Mouse (Mus musculus): ENCODE data around the gene Tmem132d.
"Not testable (repeated sequence)": the region's sequence is repeated elsewhere in the genome, so short reads cannot be mapped to it uniquely, and the experiment has no call there.

Gene Tmem132d

DNA sequence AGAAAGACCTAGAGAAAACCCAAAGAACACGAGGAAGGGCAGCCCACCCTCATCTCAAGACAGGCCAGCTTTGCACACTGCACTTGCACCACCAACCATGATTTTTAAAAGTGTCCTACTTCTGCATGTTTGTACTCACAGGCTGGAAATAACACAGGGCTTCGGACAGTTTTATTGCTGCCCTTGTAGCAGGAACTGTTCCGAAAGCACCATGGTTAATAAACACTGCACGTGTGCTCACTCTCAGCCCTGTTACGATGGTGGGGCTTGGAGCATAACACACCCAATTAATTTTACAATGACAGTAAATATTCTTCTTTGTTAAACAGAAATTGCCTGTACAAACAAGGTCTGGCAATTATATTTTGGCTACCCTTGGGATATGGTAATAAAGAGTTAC is 357.4 kb downstream of the Tmem132d start:
- no peak for DNase-seq

DNA sequence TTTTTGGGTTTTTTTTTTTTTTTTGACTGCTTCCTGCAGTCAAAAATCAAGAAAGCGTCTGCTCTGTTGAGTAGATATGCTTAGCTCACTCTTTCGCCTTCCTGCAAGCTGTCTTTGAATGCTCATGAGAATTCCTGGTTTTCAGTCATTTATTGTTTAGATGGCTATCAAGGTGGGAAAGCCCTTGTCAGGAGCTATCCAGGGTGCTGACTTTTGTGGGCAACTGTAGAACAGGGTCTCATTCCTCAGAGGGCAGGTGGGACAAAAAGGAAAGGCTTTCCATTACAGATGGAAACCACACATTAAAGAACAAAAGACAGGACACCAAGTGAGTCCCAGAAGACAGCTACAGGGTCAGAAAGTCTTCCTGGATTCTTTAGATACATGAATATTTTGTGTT is 360.3 kb downstream of the Tmem132d start:
- DNase-seq = no peak

DNA sequence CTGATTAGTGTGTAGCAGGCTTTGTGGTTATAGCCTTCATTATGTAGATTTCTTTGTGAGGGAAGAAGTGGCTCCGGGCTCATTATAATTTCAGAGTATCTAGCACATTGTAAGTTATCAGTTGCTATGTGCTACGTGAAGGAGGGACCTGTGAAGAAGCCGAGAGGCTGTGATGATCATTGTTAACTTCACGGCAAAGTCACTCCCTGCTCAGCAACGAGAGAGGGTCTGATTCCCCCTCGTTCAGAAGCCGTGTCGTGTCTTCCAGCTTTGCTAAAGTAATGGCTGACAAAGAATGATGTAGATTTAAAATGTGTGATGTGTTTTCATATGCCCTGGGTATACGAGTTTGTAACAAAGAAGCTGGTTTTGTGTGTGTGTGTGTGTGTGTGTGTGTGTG is 391.1 kb downstream of the Tmem132d start:
- DNase-seq = no peak

DNA sequence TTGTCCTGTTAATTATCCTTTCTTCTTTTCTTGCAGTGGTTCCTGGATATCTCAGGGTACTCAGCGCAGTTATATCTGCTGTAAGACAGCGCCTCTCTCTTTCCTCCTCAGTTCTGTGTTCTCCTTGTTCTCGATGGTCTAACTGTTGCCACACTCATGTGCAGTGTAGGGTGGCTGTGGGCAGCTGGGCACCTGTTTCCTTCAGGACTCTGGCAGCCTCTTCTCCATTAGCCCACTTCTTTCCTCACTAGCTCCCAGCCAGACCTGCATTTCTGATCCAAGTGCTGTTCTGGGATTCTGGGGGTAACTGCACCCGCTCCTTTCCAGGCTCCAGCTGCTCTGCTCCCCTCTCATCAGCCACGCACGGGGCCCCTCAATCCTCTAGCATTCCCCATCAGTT is 392.8 kb downstream of the Tmem132d start:
- no peak for DNase-seq

DNA sequence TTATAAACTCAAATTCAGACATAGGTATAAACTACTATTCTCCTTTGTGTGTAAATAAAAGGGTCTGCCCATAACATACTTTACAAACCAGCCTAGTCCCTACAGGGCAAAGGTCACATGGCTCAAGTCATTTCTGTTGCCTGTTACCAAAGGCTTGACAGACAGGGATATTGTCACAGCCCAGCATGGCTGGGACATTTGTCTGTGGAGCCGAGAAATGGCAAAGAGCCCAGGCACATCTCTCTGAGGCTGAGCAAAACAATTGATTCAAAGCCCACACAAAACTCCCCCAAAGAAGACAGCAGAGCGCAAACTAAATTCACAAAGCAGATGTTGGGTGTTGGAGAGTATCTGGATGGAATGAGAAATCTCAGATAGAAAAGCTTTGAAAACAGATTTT is 405.8 kb downstream of the Tmem132d start:
- DNase-seq = no peak

DNA sequence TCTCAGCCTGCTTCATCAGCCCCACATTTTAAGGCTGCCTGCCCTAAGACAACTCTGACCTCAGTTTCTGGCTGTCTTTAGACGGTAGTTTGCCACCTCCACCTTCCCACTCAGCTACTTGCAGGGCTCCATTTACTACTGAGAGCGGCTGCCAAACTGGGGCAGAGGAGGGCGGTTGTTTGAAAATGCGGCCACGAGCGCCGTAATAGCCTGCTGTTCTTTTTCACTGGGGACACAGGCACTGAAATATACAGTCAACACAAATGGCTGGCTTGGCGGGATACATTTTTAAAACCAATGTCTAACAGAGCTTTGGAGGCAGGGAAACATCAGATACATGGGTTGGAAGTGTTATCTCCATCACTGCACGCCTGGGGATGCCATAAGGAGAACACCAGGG is 428.2 kb downstream of the Tmem132d start:
- no peak for DNase-seq

DNA sequence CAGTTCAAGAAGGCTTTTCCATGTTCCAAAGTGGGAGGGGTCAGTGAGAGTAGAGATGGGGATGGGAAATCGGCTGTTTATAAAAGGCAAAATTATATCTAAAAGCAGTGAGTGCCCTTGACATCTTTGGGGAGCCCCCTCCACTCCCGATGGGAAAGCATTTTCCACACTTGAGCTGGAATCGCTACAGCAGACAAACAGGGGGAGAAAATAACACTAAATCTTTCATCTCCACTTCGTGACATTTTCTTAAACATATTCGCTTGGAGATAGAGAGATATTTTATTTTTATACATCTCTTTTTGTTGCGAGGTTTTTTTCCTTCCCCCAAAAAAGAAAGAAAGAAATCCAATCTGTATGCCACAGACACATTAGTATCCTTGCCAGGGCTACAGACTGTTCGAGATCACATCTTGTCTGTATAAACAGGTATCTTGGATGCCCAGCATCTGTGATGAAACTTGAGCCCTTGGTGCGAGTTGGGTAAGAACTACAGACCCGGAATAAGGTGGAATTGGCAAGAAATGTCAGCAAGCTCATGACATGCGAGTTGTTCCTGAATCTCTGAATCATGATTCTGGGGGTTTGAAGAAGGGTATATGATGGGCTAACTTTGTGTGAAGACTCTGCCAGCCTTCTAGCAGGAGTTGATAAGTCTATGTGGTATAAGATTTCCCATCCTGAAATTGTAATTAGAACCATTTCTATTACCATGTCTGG is 436.2 kb downstream of the Tmem132d start:
- DNase-seq = no peak

DNA sequence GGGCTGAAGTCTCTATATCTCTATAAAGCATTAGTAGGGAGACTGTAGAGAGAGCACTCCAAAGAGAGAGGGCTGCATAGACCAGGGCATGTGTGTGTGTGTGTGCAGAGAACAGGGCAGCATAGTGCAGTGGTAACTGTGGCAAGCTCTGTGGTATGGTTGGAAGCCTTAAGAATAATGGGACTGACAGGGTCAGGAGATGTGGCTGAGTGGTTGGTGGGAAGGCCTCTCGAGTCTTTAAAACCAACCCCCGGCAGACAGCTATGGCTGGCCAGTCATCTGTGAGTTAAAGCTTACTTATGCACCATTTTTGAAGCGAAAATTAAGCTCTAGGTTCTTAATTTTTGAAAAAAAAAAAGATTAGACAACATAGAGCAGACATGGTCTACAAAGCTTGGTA is 439.4 kb downstream of the Tmem132d start:
- DNase-seq = no peak

DNA sequence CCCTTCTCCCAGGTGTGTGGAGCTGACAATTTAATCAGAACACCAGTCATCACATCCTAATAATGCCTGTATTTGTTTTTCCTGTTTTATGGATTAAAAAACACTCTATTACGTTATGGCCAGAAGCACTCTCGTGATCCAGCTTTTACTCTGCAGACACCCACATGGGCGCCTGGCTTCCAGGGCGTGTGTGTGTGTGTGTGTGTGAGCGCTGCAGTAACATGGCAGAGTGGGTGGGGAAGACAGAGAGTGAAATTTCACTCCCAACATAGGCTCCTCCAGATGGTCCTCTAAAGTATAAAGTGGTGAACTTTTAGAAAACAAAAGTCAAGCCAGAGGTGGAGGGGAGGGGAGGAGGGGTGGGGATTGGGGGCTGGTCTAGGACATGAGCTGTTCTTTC is 442.1 kb downstream of the Tmem132d start:
- DNase-seq = no peak

DNA sequence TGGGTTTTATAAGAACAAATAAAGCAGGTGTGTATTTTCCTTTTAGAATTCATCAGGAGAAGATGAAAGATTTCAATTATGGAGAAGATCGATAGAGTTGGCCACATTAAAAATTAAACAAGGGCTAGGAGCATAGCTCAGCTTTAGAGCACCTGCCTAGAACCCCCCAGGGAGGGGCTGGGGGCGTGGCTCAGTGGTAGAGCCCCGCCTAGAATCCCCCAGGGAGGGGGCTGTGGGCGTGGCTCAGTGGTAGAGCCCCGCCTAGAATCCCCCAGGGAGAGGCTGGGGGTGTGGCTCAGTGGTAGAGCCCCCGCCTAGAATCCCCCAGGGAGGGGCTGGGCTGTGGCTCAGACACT is 452.9 kb downstream of the Tmem132d start:
- not testable (repeated sequence) for DNase-seq

DNA sequence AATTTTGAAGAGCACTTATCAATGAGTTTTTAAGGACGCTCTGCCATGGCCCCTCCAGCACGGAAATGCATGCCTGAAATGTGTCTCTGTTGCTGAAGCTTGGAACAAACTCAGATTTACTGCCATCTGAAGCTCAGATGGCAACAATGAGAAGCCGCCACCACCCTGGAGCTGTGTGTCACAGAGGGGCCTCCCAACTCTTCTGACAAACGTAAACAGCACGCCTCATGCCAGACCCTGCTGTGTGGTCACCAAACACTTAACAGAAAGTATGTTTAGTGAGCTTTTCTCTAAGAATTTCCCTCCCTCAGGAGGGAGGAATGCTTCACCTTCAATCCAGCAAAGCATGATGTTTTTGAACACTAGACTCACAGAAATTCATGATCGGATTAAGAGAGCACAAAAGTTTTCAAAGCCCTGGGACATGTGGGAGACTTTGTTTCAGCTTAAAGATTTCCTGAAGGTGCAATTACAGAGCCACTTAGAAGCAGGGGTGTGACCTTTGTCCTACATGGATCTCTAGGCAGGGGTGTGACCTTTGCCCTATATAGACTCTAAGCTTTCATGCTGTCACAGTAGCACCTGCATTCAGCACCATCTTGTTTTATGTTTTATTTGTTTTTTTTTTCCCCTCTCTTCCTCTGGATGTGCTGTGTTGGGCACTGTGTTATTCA is 453.4 kb downstream of the Tmem132d start:
- DNase-seq = peak; percentile 11

DNA sequence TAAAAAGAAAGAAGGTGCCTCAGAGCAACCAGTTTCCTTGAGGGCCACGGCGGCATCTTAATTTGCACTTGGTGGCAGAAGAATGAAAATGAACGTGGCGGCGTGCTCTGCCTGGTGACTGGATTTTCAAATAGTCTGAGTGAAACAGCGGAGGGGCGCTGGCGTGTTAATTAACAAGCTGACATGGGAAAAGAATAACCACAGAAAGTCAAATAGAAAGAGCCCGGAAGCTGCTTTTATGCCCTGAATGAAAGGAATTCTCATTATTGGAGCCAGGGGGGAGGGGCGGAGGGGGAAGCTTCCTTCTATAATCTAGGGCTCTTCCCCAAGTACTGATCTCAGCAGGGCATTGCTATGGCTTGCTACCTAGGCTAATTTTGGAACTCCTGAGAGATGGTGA is 456.2 kb downstream of the Tmem132d start:
- DNase-seq = no peak

DNA sequence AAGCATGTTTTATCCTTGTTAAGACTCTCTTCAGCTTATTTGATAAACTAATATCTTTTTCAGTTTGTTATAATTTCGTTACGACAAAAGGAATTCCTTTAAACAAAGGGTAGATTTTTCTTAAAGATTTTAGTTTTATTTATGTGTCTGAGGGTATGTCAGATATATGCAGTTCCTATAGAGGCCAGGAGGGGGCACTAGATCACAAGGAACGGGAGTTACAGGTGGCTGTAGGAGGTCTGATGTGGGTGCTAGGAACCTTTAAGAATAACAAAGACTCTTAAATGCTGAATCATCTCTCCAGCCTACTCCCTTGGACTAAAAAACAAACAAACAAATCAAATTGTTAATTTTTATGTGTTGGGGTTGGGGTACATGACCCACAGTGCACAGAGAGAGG is 467.2 kb downstream of the Tmem132d start:
- DNase-seq = no peak

DNA sequence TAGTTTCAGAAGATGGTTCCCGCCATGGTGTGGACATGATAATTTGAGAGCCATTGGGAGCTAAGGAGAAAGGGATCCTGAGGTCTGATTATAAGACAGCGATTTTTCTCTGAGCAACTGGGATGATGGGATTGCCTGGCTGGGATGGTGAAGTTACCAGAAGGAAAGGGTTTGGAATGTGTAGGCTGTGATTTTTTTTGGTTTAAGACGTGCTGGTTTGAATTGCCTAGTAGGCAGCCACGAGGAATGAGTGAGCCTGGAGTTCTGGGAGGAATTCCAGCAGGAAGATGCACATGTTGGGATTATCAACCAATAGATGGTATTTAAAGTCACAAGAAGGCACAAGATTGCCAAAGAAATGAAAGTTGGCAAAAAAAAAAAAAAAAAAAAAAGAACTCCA is 470.2 kb downstream of the Tmem132d start:
- DNase-seq = no peak

DNA sequence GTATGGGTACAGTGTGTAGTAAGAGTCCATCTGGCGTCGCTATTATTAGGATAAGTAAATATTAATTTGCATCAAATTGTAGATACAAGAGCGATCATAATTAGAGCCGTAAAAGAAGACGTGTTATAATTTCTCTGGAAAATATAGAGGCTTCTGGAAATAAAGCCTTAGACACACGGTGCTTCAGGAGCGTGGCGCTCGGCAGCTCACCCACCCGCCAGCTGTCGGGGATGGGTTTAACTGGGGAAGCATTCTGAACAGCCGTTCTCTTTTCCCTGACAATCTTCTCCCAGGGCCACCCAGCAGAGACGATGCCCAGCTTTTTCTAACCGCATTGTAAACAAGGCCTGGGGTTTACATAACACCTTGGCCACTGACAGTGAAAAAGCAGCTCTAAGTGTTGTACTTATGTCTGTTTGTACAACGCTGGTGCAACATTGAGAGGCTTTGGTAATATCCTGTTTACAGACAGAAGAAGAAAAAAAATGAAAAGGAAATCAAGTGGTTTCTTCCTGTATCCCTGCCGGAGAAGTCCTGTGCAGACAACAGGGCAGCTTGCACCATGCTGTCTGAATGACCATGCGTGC is 476.3 kb downstream of the Tmem132d start:
- DNase-seq = no peak

DNA sequence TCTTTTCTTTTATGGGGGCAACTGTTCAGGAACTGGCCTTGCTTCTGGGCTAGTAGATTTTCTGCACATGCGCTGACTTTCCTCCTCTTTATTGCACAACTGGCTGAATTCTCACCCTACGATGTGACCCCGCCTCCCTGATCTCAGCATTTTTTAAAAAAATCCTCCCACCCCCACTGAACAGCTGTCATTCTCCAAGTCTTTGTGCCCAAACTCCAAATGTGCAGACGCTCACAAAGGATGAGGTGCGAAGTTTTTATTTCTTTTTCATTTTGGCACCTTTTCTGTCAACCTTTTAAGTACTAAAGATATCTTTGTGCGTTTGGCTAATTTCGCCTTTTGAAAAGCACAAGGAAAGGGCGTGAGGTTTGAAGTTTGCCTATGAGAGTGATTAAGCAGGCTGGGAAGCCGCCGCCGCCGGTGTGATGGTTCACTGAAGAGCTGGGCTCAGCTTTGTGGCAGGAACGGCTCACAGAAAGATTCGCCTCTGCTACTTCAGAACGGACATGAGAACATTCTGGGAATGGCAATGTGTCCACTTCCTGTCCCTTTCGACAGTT is 478.6 kb downstream of the Tmem132d start:
- no peak for DNase-seq

DNA sequence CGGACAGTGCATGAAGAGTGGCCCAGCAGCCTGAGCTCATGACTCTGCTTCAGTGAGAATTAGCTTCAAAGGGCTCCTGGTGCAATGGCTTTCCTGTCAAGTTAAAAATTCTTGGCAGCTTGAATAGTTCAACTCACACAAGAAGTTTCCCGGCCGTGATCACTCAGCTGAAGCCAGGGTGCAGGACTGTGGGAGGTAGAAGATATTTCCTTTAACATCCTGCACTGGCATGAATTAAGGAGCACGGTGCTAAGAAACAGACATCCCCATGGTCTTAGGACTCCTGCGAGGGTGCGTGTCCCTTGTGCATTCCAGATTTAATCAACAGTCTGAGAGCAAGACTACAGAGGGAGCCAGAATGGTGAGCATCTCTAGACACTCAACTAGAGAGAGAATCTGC is 480.1 kb downstream of the Tmem132d start:
- peak; percentile 8 for DNase-seq

DNA sequence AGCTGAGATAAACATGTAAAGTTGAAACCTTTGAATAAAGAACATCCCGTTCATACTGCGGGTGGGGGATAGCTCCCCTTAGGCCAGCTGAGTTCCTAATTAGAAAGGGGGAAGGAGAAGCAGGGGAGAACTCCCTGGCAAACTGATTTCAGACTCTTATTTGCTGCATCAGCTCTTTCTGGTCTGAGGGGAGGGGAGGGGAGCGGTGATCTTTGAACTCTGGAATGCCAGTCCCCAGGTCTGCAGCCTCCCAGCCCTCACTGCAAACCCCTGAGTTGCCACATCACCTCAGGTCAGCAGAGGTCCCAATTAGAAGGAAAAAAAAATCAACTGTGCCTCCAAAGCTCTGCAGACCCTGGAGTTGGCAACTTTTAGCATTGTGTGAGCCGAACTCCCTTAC is 482.3 kb downstream of the Tmem132d start:
- peak; percentile 5 for DNase-seq

DNA sequence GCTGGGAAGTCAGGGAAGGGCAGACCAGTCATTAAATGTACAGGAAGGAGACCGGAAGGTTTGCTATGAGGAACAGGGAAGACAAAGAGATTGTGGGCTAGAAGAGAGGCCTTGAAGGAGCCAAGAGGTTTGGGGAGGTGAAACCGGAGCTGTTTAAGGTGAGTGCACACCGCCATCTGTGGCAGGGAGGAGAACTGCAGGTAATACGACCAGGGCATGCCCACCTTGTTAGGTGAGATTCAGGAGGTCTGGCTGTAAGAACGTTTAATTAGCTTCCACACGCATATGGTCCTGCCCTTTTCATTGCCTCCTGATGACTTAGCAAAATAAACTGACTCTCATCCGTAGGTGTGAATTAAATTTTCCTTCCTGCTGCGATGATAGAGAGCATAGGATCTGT is 485.6 kb downstream of the Tmem132d start:
- peak; percentile 17 for DNase-seq

DNA sequence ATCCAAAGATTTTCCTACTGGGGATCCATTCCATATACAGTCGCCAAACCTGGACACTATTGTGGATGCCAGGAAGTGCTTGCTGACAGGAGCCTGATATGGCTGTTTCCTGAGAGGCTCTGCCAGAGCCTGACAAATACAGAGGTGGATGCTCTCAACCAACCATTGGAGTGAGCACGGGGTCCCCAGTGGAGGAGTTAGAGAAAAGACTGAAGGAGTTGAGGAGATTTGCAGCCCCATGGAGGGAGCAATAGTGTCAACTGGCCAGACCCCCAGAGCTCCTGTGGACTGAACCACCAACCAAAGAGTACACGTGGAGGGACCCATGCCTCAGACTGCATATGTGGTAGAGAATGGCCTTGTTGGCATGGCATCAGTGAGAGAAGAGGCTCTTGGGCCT is 490.7 kb downstream of the Tmem132d start:
- DNase-seq = not testable (repeated sequence)

DNA sequence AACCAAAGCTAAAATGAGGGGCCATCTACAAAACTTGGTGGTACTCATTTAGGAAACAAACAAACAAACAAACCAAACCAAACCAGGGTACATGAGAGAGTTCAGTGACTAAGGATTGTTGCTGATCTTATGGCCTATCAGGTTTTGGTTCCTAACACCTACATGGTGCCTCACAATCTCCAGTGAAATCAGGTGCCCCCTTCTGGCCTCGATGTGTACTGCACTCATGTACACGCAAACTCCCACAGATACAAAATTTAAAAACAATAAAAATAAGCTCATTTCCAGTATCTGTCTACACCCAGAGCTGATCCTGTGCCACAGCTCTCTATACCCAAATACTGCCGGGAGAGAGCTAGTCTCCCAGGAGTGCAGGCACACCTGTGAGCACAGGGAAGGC is 495.0 kb downstream of the Tmem132d start:
- peak; percentile 5 for DNase-seq

DNA sequence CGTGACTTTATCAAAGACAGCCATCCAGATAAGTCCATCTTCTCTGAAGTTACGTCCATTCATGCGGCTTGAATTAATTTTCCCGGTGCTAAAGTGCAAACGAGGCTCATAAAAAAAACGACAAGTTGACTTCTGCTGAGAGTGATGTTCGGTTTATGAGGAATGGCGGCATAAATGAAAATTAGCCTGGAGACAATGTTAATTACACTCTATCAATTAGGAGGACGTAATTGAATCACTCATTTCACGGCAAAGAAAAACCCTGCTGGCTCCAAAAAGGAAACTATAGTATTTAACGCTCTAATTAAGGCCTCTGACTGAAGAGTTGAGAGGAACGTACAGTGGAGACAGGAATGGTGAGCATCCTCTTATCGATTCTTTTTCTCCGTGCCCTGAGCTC is 503.2 kb downstream of the Tmem132d start:
- no peak for DNase-seq

DNA sequence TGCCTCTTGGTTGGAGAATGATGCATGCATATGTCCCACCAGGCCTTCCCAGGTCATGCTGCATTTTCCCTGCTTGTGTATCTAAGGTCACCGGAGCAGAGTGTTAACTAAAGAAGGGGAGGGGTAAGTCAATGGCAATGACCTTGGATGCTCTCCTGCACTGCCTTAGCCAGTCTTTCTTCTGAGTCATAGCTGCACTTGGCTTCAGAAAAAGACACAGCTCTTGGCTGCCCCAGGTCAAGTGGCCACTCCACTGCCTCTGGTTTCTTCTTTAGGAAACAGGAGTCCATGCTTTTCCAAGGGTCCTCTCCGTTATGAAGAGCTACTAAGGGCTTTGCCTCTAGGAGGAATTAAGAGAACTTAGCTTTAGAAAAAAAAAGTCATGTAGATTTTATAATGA is 506.2 kb downstream of the Tmem132d start:
- no peak for DNase-seq

DNA sequence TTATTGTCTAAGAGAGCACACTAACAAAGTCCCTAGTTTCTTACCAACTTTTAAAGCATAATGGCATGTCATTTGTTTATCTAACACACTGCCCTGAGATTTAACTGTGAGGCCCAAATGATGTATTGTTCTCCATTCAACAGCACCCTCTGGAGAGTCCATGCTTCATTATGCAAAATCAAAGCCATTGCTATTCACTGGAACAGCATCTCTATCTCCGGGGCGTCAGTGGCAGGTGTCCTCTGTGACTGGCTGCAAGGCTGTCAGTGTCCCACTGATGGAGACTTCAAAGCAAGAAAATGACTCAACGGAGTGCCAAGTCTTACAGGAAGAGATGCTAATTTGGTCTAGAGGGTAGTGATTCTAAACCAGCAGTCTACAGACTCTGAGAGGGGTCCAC is 508.8 kb downstream of the Tmem132d start:
- no peak for DNase-seq
